Mouse (Mus musculus) CH12.LX (cell line): ENCODE results near the gene Acbd4. TPM values are rescaled to one million over a fixed set of nuclear protein-coding genes. Genes with fewer than 3 reads are reported as not detected.

Experiments used
- DNase-seq: peaks from one replicate; pipeline ENCODE4 v3.0.0-alpha.2; 2013; ENCODE audit errors: extremely low read depth
- H3K27ac ChIP-seq: 2 replicates; pipeline ENCODE4 v1.5.1; 2012; ENCODE audit warnings: low read depth, mild to moderate bottlenecking, control low read depth, moderate library complexity; ENCODE audit not compliant: insufficient read depth
- H3K27me3 ChIP-seq: replicated peaks from 2 replicates; pipeline ENCODE3; 2012; ENCODE audit warnings: inconsistent platforms
- H3K36me3 ChIP-seq, 2 experiments: replicated peaks in 1 of 2; 2 replicates each; pipeline versions ENCODE3 to v1.6.1; 2012; ENCODE audit warnings: inconsistent platforms in 1 of 2, low read length in 1 of 2, mild to moderate bottlenecking in 1 of 2, mixed read lengths in 1 of 2, moderate library complexity in 1 of 2; ENCODE audit not compliant: control insufficient read depth in 1 of 2, insufficient read depth in 1 of 2
- H3K4me1 ChIP-seq, 2 experiments: 2 replicates each; pipeline ENCODE4 v1.6.1; 2012; ENCODE audit warnings: inconsistent platforms in 1 of 2, moderate library complexity in 1 of 2; ENCODE audit not compliant: insufficient read depth in 2 of 2, control insufficient read depth in 1 of 2
- H3K4me2 ChIP-seq: 2 replicates; pipeline ENCODE4 v1.6.1; 2012; ENCODE audit warnings: low read depth, mild to moderate bottlenecking, control low read depth; ENCODE audit not compliant: poor library complexity, insufficient read depth, severe bottlenecking
- H3K4me3 ChIP-seq, 3 experiments: fragments of 150-350 bp in 1 of 3; sonication (generic) in 1 of 3; replicated peaks in 1 of 3; 2 replicates each; pipeline versions ENCODE3 to v1.5.1; 2011 to 2012; ENCODE audit warnings: low read depth in 2 of 3, low read length in 2 of 3, mild to moderate bottlenecking in 2 of 3, moderate library complexity in 2 of 3, control low read depth in 1 of 3, improper control_type of control experiment in 1 of 3, inconsistent platforms in 1 of 3, mixed read lengths in 1 of 3; ENCODE audit not compliant: poor library complexity in 1 of 3
- H3K79me2 ChIP-seq: replicated peaks from 2 replicates; pipeline ENCODE4 v1.6.1; 2012; ENCODE audit warnings: mild to moderate bottlenecking, moderate library complexity; ENCODE audit not compliant: control insufficient read depth, poor library complexity, insufficient read depth, severe bottlenecking; ENCODE audit errors: extremely low read depth
- H3K9ac ChIP-seq: 2 replicates; pipeline ENCODE4 v1.6.1; 2012; ENCODE audit warnings: low read depth, mild to moderate bottlenecking, control low read depth, moderate library complexity; ENCODE audit not compliant: insufficient read depth
- H3K9me3 ChIP-seq: replicated peaks from 2 replicates; pipeline ENCODE3; 2012; ENCODE audit warnings: low read length, inconsistent platforms, mixed read lengths
- BHLHE40 ChIP-seq: IDR thresholded peaks from 2 replicates; pipeline ENCODE4 v1.6.1; 2011; ENCODE audit warnings: mild to moderate bottlenecking, low read depth, low read length, improper control_type of control experiment
- CHD2 ChIP-seq: IDR thresholded peaks from 2 replicates; pipeline ENCODE4 v1.6.1; 2011; ENCODE audit warnings: low read length, improper control_type of control experiment
- E2F4 ChIP-seq: IDR thresholded peaks from 2 replicates; pipeline ENCODE4 v1.6.1; 2011; ENCODE audit warnings: low read depth, low read length, improper control_type of control experiment; ENCODE audit not compliant: insufficient replicate concordance
- EP300 ChIP-seq: IDR thresholded peaks from 2 replicates; pipeline ENCODE4 v1.6.1; 2011; ENCODE audit warnings: low read length, improper control_type of control experiment
- GABPA ChIP-seq: IDR thresholded peaks from 2 replicates; pipeline ENCODE4 v1.6.1; 2012; ENCODE audit warnings: low read depth, low read length, improper control_type of control experiment, inconsistent platforms; ENCODE audit not compliant: insufficient replicate concordance
- HCFC1 ChIP-seq: IDR thresholded peaks from 2 replicates; pipeline ENCODE4 v1.6.1; 2012; ENCODE audit warnings: low read depth, mild to moderate bottlenecking, inconsistent platforms, low read length, improper control_type of control experiment
- IRF4 ChIP-seq: IDR thresholded peaks from 2 replicates; pipeline ENCODE4 v1.6.1; 2014; ENCODE audit warnings: low read depth, mild to moderate bottlenecking, inconsistent platforms, low read length, improper control_type of control experiment
- KAT2A ChIP-seq: IDR thresholded peaks from 2 replicates; pipeline ENCODE4 v1.6.1; 2012; ENCODE audit warnings: low read length, improper control_type of control experiment, inconsistent platforms; ENCODE audit not compliant: insufficient replicate concordance
- MAFK ChIP-seq: IDR thresholded peaks from 2 replicates; pipeline ENCODE4 v1.6.1; 2011; ENCODE audit warnings: low read length, improper control_type of control experiment; ENCODE audit not compliant: insufficient replicate concordance
- MAZ ChIP-seq: IDR thresholded peaks from 2 replicates; pipeline ENCODE4 v1.6.1; 2012; ENCODE audit warnings: low read depth, mild to moderate bottlenecking, inconsistent platforms, low read length, improper control_type of control experiment, moderate library complexity
- MEF2A ChIP-seq: IDR thresholded peaks from 2 replicates; pipeline ENCODE4 v1.6.1; 2014; ENCODE audit warnings: low read depth, mild to moderate bottlenecking, inconsistent platforms, low read length, improper control_type of control experiment, borderline replicate concordance
- NELFE ChIP-seq: IDR thresholded peaks from 2 replicates; pipeline ENCODE4 v1.6.1; 2011; ENCODE audit warnings: low read depth, low read length, improper control_type of control experiment
- PAX5 ChIP-seq: IDR thresholded peaks from 2 replicates; pipeline ENCODE4 v1.6.1; 2012; ENCODE audit warnings: low read length, inconsistent platforms, mixed read lengths
- POLR2A ChIP-seq: IDR thresholded peaks from 2 replicates; pipeline ENCODE4 v1.6.1; 2011; ENCODE audit warnings: low read depth, mild to moderate bottlenecking, improper control_type of control experiment, low read length
- RCOR1 ChIP-seq: conservative IDR thresholded peaks from 2 replicates; pipeline ENCODE4 v1.6.1; 2012; ENCODE audit warnings: low read depth, mild to moderate bottlenecking, inconsistent platforms, low read length, improper control_type of control experiment
- TBP ChIP-seq: conservative IDR thresholded peaks from 2 replicates; pipeline ENCODE4 v1.6.1; 2011; ENCODE audit warnings: low read depth, low read length, improper control_type of control experiment
- TCF12 ChIP-seq: IDR thresholded peaks from 2 replicates; pipeline ENCODE4 v1.6.1; 2014; ENCODE audit warnings: low read depth, mild to moderate bottlenecking, inconsistent platforms, low read length, improper control_type of control experiment
- UBTF ChIP-seq: IDR thresholded peaks from 2 replicates; pipeline ENCODE4 v1.6.1; 2012; ENCODE audit warnings: low read depth, mild to moderate bottlenecking, inconsistent platforms, low read length, improper control_type of control experiment, moderate library complexity
- USF2 ChIP-seq: conservative IDR thresholded peaks from 2 replicates; pipeline ENCODE4 v1.6.1; 2011; ENCODE audit warnings: low read depth, low read length, improper control_type of control experiment
- ZC3H11A ChIP-seq: IDR thresholded peaks from 2 replicates; pipeline ENCODE4 v1.6.1; 2012; ENCODE audit warnings: low read depth, mild to moderate bottlenecking, inconsistent platforms, low read length, improper control_type of control experiment
- ZMIZ1 ChIP-seq: IDR thresholded peaks from 2 replicates; pipeline ENCODE4 v1.6.1; 2012; ENCODE audit warnings: low read depth, mild to moderate bottlenecking, inconsistent platforms, low read length, improper control_type of control experiment
- ZNF384 ChIP-seq: IDR thresholded peaks from 2 replicates; pipeline ENCODE4 v1.6.1; 2012; ENCODE audit warnings: low read depth, low read length, improper control_type of control experiment, inconsistent platforms
- dilution Hi-C: fragments of 300-500 bp; cut with MboI; formaldehyde crosslinking; loops from 2 replicates; pipeline ENCODE4 v1.14.3; 2020; ENCODE audit warnings: low sequenced_read_pairs; ENCODE audit not compliant: extremely low pct_unique_long_range_greater_than_20kb, extremely low pct_ligation_motif_present
- in situ Hi-C: fragments of 300-500 bp; cut with MboI; formaldehyde crosslinking; loops from 3 replicates; pipeline ENCODE4 v1.14.3; 2019; ENCODE audit warnings: low sequenced_read_pairs, low pct_ligation_motif_present, low pct_unique_long_range_greater_than_20kb, mixed read lengths
- polyA plus RNA-seq: library from polyadenylated mRNA; unstranded; fragments of >175 nt; gene quantifications from 2 replicates; pipeline ENCODE4 v1.2.1, GENCODE M21; 2012; ENCODE audit warnings: low read depth; ENCODE audit not compliant: insufficient read length
- total RNA-seq, 2 experiments: library from RNA; depleted of rRNA; stranded (reverse); fragments of 300-350 nt in 1 of 2; fragments of >200 nt in 1 of 2; gene quantifications; 2 replicates each; pipeline ENCODE4 v1.2.3; 2012 to 2014

Gene Acbd4
- total and polyA plus RNA-seq, 3 experiments, result 51.4 to 68.4 (median 62.6) TPM

GRCm38 (mm10) chr11:103080323-103081091 lies 21.0 kb upstream of the Acbd4 start:
- H3K9ac ChIP-seq, result no peak overlapping the region
- dilution Hi-C loops, result no loop called here
- no peaks in the 10 kb centered on the region for H3K27me3 ChIP-seq
- no peak for DNase-seq
- no peak overlapping the region for H3K4me2 ChIP-seq
- no peaks in the 10 kb centered on the region for H3K9me3 ChIP-seq
- H3K4me3 ChIP-seq, result no peak overlapping the region
- TF ChIP-seq TBP (no peak), TCF12 (no peak), EP300 (no peak), ZNF384 (no peak), MEF2A (no peak), PAX5 (no peak)
- H3K79me2 ChIP-seq, result no peaks in the 10 kb centered on the region
- no peak overlapping the region for H3K27ac ChIP-seq
- peaks cover 44 to 60% of the 10 kb centered on the region in 2 experiments for H3K36me3 ChIP-seq
- H3K4me1 ChIP-seq, result peaks cover 0 to 9% of the 10 kb centered on the region in 2 experiments; a peak in 1 of 4 replicates
- in situ Hi-C loops, result no loop called here

GRCm38 (mm10) chr11:103081631-103082030 lies 19.9 kb upstream of the Acbd4 start:
- H3K9me3 ChIP-seq, result no peaks in the 10 kb centered on the region
- H3K27ac ChIP-seq, result no peak overlapping the region
- no peak overlapping the region for H3K9ac ChIP-seq
- no peaks in the 10 kb centered on the region for H3K79me2 ChIP-seq
- peaks cover 35 to 49% of the 10 kb centered on the region in 2 experiments for H3K36me3 ChIP-seq
- H3K4me1 ChIP-seq, result peaks cover 0 to 7% of the 10 kb centered on the region in 2 experiments; a peak in 1 of 4 replicates
- no peaks in the 10 kb centered on the region for H3K27me3 ChIP-seq
- in situ Hi-C loops, result no loop called here
- H3K4me3 ChIP-seq, result no peak overlapping the region
- TF ChIP-seq MEF2A (no peak), TBP (no peak), BHLHE40 (no peak), RCOR1 (no peak), MAFK (no peak), IRF4 (no peak), TCF12 (no peak), POLR2A (no peak), NELFE (no peak), MAZ (no peak), CHD2 (no peak), E2F4 (no peak), ZNF384 (no peak), GABPA (no peak), HCFC1 (no peak), ZMIZ1 (no peak), KAT2A (no peak), UBTF (no peak), ZC3H11A (no peak), USF2 (no peak)
- no peak overlapping the region for H3K4me2 ChIP-seq
- DNase-seq, result no peak
- dilution Hi-C loops, result no loop called here
